1 mouse cellular context compared by ENCODE assay signal in the genomic region with DNA sequence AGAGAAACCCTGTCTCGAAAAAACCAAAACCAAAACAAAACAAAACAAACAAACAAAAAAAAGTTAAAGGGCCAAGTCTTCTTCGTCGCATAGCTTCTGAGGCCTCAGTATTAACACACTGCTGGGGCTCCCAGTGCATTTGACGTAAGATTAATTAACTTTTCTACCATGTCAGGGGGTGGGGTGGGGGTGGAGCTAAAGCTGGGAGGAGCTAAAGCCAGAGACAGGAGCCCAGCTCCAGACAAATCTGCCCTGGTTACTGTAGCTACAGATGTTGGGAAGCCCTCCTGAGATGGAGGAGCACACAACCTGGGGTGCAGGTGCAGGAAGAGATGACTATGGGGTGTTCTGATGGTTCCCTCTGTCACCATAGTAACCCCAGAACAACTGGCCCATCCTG.
TF ChIP-seq lines count a peak whose summit lies in the region.

No protein-coding gene starts in this region.

TF ChIP-seq in CH12.LX, 34 proteins besides CTCF, POLR2A, EP300 and RAD21:
- TF ChIP-seq GABPA (IDR thresholded peaks at IDR 0.05; ENCODE audit: insufficient replicate concordance, low read depth, low read length) (no peak), CHD1 (IDR thresholded peaks at IDR 0.05; ENCODE audit: low read depth, low read length) (no peak), USF1 (IDR thresholded peaks at IDR 0.05; ENCODE audit: low read depth, low read length) (no peak), MAFK (IDR thresholded peaks at IDR 0.05; ENCODE audit: insufficient replicate concordance, low read length) (no peak)
